Mouse (Mus musculus): ENCODE data around the gene Cenpb.
A peak's percentile ranks its signal among the peaks of the same experiment; 100 is the strongest.

Gene Cenpb

DNA sequence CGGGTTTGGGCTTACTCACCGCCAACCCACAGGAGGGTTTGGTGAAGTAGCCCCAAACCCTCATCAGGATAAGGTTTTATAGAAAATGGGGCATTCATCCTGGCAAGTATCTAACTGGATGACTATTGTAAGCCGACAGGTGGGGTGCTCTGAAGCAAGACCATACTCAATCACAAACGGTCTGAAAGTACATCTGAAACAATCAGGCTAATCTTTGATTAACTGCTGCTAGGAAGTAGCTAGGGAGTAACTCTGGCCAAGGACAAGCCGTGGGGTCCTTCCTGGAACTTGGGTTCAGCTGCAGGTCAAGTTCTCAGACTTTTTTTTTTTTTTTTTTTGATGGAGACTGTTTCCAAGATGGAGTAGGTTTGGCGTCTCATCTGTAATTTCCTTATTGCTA lies 11.9 kb downstream of the Cenpb start:
- DNase-seq (ENCODE audit: low spot score in 2 of 2): no peak

DNA sequence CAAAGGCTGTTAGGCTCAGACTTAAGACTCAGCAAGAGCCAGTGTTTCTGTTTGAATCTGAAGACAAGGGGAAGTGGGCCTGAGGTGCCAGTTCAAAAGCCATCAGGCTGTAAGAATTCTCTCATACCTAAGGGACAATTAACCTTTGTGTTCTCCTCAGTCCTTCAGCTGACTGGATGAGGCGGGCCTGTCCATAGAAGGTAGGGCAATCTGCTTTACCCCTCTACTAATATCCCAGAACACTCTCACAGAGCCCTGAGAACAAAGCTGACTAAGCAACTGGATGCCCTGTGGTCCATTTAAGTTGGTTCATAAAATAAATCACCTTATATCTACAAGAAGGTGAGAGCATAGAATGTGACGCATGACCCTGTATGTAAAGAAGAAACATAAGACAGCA lies 13.7 kb downstream of the Cenpb start:
- DNase-seq (ENCODE audit: low spot score in 2 of 2): no peak

DNA sequence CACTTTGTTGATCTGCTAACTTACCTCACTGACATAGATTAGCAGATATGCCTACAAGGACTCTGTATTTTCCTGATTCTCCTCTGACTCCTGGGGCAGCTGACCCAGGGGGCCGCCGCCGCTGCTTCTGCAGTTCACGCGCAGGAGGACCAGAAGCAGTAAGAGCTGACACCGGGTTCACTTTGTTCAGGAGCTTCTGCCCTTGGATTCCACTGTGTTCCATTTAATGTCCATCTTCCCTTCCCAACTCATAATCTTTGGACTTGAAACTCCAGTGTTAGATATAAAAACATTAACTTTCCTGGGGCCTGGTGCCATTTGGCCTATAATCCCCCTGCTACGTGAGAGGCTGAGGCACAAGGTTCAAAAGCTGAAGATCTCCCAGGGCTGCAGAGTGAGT lies 15.9 kb downstream of the Cenpb start:
- no peak for DNase-seq (ENCODE audit: low spot score in 2 of 2)

DNA sequence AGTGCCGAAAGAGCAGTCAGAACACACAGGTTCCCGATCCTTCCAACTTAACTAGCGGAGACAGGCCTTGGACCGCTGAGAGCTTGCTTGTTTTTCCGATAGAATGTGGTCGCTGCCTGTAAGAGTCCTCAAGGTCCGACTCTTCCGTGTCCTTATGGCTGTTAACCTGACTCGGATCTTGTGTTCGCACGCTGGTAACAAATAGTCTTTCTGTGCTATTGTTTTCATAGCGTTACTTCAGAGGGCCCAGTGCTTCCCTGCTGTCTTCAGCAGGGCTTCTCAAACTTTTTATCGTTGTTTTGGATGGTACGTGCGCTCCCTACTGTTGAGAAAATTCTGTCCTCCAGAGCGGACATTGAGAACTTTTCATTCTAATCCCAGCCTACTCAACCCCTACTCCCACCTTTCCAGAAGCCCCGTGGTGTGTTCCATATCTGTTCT lies 19.2 kb downstream of the Cenpb start:
- DNase-seq (ENCODE audit: low spot score in 2 of 2): no peak

DNA sequence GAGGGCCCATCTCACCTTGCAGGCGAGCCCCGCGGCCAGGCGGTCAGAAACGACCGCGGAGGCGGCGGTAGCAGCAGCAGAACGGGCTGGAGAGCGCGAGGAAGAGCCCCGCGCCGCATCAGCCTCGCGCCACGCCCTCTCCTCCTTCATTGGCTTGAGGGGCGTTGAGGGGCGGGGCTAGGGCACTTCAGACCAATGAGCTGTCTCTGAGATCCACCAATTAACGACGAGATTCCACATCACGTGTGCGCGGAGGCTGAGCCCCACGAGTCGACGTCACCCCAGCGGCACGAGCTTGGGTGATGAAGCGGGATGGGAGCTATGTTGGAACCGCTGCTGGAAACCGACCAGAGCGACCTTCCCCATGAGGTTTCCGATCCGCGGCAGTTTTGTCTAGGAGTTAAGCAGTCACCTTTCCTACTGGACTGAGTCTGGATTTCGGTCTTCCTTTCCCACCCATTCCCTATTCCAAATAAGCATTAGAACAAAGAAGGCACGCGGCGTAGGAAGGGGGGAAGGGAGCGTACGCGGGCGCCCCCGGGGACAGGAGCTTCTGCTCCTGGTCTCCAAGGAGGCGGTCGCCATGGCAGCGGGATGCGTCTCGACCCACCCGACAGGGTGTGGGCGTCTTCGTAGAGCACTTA lies 19.8 kb downstream of the Cenpb start, which contains the start of gene 1700037H04Rik:
Gene 1700037H04Rik (minus strand): TSS at position 144 of the 644 bp plus-strand sequence.
- peak; percentile 96 to 97 for DNase-seq (ENCODE audit: low spot score in 2 of 2)

DNA sequence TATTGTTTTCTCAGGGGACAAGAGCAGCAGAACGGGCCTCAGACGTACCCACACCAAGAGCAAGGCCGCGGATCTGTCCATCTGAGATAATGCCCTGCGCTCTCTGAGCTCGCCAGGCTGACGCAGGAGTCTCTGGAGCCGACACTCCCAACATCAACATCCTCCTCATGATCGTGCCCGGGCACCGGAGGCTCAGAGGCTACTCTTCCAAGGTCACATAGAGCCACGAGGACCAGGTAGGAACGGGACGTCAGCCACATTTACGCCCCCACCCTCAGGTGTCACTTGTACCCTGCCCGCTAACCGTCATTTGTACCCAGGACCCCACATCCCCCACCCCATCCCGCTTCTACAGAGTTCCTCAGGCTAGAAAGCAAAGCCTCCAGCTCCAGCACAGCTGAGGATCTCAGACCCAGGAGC lies 20.4 kb downstream of the Cenpb start:
- DNase-seq (ENCODE audit: low spot score in 2 of 2): no peak

DNA sequence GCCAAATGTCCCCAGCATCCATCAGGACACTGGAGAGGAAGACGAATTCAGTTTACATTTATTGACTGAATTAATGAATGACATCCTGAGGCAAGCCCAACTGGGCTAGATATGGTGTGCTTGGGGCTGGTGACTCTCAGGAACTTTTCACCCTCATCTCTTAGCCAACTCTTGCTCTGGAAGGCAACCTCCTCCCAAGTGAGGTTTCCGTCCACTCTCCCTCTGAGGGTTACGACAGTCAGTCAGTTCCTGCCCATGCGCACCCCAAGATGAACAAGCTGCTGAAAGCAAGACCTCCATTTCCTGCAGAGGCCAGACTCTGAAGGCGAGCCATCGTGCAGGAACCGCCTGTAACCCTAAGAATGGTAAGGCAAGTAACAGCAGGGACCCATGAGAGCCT lies 22.9 kb downstream of the Cenpb start:
- no peak for DNase-seq (ENCODE audit: low spot score in 2 of 2)

DNA sequence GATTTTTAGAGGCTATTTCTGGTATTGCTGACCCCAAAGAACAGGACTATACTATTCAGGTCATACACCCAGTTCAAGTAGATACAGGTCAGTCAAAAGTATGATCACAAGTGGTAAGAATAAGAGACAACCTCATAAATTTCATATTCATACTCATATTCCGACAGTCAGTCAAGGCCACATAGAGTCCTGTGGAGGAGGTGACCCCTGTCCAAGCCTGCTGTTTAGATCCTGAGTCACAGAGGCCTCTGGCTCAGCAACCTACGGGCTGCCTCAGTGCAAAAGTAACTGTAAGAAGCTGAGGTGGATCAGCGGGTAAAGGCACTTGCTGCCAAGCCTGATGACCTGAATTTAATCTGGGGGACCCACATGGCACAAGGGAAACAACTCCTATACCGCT lies 25.8 kb downstream of the Cenpb start:
- DNase-seq (ENCODE audit: low spot score in 2 of 2): no peak

DNA sequence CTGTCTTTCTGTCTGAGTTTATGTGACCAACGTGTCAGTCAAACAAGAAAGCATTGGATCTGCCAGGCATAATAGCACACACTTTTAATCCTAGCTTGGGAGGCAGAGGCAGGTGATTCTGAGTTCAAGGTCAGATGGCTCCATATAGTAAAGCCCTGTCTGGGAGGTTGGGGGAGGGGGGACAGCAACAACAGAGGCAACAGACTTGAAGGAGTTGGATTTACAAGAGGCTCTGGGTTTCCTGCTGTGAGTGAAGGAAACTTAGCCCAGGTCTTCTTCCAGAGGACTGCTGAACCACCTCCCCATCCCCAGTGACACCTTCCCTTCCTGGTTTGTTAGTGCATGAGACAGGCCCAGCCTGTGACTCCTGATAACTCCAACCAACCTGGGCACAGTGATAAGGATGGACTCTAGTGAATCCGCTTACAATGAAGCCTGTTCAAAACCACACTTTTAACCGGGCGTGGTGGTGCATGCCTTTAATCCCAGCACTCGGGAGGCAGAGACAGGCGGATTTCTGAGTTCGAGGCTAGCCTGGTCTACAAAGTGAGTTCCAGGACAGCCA lies 27.6 kb downstream of the Cenpb start:
- DNase-seq (ENCODE audit: low spot score in 2 of 2): no peak

DNA sequence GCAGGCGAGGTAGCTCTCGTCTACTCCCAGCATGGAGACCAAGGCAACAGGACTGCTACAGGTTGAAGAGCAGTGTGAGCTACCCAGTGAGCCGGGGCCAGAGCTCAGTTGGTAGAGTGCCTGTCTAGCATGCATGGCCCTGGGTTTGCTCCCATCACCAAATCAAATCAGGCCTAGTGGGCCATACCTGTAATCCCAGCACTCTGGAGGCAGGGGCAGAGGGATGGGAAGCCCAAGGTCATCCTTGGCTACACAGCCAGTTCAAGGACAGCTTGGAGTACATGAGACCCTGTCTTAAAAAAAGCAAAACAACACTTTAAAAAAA lies 30.7 kb downstream of the Cenpb start:
- no peak for DNase-seq (ENCODE audit: low spot score in 2 of 2)

DNA sequence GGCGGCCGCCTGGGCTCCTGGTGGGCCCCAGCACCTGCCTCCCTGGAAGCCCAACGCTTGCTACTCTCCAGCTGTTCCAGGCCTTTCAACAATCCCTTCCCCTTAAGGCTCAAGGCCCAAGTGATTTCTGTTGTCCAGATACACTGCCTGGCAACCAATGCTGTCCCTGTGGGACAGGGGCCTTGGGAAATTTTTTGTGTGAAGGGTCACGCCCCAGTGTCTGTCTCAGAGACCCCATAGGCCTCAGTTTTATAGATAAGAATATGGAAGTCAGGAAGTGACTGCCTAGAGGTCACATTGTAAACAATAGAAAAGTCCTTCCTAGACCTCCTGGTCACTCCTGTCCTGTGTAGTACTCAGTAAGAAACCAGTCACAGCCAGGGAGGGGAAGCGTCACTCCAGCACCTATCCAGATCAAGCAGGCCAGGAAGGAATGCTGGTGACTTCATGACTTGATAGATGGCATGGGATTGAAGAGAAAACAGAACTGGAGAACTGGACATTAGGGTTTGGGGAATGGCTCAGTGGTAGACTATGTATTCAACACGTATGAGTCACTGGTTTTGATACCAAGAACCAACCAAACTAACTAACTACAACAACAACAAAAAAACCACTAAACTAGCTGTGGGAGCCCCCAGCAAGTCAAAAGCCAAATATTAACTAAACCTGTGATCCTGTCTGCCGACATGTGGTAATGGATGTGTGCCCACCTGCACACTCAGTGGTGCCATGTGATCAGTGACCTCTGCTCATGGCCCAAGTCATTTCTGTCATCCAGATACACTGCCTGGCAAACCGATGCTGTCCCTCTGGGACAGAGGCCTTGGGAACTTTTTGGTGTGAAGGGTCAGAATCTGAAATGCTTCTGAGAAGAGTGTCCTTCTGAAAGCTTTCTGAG lies 31.3 kb downstream of the Cenpb start:
- no peak for DNase-seq (ENCODE audit: low spot score in 2 of 2)

DNA sequence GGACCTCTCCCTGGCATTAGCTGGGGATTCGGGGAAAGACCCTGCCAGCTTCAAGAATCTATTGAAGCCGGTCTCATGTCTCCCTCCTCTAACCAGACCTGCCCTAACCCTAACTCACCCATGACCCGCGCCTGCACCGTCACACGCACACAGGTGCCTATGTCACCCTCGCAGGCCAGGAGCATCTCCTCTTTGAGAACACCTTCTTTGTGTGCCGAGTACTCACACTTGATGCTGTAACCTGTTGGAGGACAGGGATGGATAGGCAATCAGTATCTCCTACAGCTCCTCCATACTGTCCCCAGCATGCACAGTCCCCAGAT lies 32.9 kb downstream of the Cenpb start:
- DNase-seq (ENCODE audit: low spot score in 2 of 2): no peak

DNA sequence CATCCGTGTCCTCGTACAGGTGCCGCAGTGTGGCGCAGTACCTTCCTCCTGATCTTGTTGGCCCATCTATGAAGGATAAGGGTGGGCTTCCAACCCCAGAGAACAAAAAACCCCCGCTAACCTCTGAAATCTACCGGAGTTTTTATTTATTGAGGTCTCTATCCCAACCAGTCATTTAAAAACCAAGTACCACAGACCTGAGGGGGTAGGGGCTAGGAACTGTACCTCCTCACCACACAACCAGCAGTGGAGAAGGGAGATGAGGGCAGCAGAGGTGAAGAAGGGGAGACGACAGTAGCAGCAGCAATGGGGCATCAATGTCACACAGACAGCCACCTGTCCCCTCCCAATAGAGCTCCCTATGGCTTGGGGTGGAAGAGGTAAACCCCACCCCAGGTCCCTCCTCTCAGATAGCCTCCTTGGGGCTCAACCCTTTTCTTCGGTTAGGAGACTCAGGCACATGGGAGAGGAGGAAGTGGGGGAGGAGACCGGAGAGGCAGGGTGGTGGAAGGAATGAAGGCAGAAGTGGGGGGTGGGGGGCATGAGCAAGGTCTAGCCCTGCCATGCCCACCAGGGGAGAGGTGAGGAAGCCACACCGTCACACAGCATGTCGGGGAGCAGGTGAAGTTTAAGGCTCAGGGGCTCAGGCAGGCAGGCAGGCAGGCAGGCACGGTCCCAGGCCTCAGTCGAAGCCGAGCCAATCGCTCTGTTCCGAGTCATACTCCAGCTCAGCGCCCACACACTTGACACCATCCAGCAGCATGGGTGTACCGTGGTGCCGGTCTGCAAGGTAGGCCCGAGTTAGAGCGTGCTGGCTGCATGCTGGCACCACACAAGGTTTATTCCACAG lies 33.4 kb downstream of the Cenpb start:
- no peak for DNase-seq (ENCODE audit: low spot score in 2 of 2)

DNA sequence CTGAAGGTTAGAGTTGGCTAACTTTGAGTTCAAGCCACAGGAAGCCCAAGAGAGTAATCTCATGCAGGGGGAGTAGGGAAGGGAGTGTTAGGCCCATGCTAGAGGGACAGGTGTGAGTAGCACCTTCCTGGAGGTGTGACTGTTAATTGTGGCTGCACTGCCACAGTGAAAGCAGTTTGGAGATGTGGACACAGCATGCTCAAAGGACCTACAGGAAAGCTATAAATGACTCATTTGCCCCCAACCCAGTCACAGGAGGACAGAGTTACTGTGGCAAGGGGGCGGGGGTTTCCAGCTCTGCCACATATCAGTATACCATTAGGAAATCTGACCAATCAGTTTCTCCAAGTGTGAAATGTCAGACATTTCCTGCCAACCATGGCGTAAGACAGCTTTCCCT lies 34.3 kb downstream of the Cenpb start:
- DNase-seq (ENCODE audit: low spot score in 2 of 2): no peak

DNA sequence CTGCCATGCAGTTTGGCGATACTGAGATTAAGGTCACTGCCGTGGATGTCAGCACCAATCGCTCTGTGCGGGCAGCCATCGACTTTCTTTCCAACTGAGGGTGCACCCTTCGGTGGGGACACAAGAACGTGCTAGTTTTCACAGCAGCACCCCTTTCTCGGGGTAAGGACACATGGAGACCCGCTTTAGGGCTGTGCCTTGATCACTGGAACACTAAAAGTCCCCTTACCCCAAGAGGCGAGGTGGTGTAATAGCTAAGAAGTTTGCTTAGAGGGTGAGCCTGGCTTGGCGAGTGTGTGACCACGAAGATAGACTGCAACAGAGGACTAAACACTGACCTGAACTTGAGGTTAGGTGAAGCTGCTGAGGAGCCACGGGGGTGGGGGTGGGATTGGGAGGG lies 34.7 kb downstream of the Cenpb start:
- DNase-seq (ENCODE audit: low spot score in 2 of 2): no peak

DNA sequence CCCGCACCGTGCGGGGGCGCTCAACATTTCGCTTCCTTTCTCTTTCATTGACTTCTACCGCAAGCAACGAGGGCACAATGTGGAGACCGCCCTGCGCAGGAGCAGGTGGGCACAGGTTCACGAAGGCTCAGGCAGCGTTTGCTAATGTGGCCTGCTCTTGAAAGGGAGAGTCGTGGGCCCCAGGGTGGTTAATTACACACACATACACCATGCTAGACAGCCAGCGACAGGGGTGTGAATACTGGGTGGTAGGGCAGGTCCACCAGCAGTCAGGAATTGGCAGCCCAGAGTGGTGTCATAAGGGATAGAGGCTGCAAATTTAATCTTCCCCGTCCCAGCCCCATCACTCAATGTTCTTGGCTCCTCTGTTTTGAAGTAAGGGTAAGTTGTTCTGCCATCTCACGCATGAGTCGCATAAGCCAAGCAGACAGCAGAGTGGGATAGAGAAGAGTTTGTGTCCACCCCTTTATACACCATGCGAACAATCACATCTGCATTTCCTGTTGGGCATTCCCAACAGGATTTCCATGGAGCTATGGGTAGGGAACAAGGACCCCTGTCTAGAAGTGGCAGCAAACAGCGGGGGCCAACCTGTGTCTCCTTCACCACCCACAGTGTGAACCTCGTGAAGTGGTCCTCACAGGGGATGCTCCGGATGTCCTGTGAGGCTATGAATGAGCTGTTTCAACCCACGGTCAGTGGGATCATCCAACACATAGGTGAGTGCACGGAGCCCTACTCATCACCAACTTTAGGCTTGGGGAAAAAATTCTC lies 36.7 kb downstream of the Cenpb start:
- DNase-seq (ENCODE audit: low spot score in 2 of 2): no peak

DNA sequence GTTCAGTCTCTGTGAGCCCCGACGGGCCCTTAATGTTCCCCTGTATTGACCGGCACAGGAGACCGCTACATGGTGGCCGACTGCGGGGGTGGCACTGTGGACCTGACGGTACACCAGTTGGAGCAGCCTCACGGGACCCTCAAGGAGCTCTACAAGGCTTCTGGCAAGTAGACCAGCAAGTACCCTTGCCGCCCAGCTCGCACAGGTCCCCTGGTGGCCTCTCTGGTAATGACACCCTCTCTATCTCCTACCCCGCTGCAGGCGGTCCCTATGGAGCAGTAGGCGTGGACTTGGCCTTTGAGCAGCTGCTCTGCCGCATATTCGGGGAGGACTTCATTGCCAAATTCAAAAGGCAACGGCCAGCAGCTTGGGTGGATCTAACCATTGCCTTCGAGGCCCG lies 37.3 kb downstream of the Cenpb start:
- peak; percentile 35 to 42 for DNase-seq (ENCODE audit: low spot score in 2 of 2)

DNA sequence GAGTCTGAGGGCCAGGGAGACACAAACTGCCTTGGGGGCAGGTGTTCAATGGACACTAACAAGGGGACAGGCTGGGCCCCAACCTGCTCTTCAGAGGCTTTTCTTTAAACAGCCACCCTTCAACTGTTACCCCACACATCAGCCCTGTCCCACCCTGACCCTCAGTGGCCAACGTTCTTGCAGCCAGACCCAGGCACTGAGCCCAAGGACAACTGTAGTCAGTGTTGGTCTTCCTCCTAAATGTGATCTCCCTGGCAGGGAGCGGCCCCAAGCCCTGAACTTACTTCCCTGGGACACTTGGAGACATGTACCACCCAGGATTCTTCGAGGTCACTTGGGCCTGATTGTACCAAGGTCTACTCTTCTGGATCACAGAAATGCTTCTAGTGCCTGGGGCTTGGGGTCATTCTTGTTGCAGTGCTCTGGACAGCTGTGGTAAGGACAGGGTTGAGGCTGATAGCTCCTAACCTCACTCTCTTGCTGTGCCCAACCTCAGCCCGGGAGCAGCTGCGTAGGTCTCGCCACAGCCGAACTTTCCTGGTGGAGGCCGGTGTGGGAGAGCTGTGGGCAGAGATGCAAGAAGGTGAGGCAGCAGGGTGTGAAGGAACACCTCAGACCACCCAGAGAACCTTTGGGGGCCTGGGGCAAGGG lies 38.4 kb downstream of the Cenpb start:
- no peak for DNase-seq (ENCODE audit: low spot score in 2 of 2)

DNA sequence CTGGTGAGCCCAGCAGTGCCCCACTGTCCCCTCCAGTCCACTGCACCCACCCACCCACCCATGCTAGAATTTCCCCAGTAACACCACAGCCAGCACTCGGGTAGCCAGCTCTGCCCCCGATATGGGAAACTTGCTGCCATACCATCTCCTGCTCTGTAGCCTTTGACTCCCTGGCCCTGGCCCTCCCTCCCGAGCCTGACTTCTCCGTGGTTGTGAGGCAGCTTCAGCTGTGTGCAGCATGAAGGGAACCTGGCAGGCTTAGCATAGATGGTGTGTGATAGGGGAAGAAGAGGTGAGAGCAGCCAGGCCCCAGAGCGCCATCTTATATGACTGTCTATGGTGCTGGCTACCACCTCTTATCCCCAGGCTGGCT lies 39.3 kb downstream of the Cenpb start:
- no peak for DNase-seq (ENCODE audit: low spot score in 2 of 2)

DNA sequence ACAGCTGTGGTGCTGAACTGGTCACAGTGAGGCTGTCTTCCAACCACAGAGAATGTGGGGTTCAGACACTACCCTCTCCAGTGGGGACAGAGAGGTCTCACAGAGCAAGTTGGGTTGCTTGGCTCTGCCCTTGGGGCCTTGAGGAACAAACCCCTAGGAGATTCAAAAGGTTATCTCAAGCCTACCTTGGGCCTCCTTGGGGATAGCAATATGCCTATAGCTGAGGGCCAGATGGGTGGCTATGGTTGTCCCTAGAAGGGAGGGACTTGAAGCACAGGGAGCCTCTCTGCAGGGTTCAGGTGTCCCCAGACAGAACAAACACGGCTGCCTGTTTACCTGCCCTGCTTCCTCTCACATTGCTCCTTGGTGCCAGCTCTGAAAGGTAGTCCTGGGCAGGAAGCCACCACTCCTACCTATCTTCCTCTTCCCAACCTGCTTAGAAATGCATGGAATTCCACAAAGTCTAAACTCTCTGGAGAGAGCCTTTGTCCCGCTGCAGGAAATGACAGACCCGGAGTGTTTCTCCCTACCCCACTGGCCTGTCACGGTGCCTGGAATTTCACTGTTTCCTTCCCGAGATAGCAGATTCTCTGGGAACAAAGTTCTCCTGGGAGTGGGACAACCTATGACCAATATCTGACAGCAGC lies 39.9 kb downstream of the Cenpb start:
- no peak for DNase-seq (ENCODE audit: low spot score in 2 of 2)
